Mouse (Mus musculus) urinary bladder, postnatal 10 days (tissue): ENCODE data around the gene Crispld2.

Source experiments
- DNase-seq: peaks from one replicate; pipeline ENCODE4 v3.0.0; 2022; ENCODE audit warnings: low spot score

The Crispld2 gene

DNA sequence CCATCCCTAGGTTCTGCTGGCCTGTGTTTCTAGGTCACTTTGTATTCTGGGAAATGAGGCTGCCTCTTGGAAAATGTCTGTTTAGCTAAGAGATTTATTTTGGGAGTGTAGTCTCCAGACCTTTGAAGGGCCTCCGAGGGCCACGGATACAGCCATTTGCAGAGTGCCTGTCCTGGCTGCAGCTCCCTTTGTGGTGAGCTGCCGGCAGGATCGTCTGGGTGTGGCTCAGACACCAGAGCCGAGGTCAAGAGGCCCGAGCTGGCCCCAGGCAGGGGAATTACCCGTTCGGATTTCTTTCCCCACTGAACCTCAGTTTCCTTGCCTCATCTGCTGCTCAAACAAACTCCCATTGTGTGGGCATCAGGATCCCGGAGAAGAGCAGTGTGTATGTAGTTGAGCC is 43.9 kb downstream of the Crispld2 start:
- no peak for DNase-seq

DNA sequence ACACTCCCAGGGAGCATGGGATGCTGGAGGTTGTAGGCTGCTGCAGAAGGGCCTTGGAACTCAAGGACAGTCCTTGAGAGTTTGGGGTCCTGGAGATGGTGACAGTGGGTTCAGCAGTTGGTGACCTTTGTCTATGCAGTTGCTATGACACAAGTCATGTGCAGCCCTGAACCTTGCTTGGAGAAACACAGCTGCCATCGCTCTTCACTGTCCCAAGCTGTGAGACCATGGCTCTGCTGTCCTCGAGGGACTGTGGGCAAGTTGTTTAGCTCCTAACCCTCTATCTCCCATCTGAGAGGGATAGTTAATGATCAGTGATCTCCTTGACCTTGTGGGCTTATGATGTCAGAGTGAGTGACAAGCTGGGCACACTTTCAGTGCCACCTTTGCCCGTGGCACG is 44.3 kb downstream of the Crispld2 start:
- DNase-seq: no peak

DNA sequence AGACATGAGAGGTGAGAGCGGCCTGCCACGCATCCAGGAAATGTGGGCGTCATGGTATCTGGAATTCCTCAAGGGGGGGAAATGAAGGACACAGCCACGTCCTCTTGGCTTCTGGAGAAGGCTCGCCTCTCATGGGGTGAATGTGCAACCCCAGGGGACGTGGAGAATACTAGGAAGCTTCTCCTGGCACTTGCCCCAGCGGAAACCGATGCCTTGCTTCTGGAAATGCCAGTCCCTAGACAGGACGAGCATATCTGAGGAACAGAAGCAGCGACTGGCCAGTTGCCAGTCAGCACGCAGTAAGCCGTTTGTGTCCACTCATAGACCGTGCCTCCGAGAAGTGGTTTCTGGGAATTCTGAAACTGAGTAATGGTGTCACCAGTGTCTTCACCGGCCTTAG is 45.0 kb downstream of the Crispld2 start:
- DNase-seq: no peak

DNA sequence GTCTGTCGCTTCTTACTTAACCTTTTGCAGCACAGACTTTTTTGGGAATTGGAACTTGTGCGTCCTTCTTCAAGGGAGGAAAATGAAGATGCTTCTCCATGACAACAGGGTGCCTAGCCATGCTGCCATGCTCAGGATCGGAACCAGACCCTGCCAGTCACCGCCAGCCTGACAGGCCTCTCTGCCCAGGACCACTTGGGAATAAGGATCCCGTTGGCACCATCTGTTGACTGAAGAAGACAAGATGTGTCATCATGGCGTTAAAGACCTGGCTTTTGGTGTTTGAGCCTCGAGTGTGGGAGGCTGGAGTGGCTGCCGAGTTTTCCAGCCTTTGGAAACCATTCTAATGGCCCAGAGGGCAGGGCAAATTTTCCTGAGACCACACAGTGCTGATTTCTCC is 45.4 kb downstream of the Crispld2 start:
- DNase-seq: no peak

DNA sequence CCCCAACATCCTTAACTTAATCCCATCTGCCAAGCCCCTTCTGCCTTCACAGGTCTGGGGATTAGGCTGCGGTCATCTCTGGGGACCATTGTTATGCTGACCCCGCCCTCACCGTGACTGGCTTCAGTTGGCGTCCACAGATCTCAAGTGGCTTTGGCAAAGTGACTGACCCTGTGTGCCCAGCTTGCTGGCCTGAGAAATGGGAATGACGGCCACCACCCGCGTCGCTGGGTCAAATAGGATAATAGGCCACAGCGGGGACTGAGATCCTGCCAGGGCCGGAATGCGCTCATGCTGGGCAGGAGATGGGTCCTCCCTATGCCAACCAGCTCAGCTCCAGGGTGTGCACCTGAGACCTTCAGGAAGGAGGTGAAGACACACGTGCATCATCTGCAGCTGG is 46.5 kb downstream of the Crispld2 start:
- DNase-seq: no peak

DNA sequence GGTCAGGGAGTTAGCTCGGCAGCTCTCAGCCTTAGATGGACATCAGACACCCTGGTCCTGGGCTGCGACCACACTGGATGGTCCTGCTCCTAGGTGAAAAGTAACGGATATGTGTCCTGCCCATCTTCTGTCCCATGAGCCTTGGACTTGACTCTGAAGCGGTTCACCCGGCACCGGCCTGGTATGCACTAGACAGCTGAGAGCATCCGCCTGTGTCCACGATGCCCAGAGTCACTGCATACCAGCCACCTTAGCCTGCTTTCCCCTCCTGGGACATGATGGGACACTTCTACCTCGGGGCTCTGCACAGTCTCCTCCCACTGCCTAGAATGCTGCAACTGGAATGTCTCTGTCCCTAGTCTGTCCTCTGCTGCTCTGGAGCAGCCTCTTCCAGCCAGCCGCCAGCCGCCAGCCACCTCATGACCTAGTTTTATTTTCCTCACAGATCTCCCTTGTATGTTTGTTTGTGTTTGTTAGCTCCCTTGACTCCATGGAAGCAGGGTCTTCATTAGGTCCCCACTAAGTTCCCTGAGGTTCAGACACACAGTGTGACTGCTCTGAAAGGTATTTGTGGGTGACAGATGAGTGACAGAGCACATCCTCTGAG is 47.2 kb downstream of the Crispld2 start:
- DNase-seq: no peak

DNA sequence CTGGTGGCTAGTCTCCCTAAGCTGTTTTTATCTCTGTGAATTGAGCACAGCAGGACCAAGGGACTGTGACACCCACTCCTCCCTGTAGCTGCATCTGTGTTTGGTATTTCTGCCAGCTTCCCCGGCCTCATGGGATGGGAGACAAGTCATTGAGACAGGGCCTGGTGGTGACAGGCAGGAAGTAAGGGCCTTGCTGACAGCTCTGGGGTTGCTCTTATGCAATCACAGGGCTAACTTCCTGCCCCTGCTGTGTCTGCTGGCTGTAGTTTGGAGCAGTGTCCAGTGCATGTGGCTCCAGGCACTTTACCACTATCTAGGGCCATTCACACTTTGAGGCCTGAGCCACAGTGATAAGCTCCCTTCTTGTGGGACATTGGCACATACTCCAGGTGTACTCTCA is 48.6 kb downstream of the Crispld2 start:
- no peak for DNase-seq

DNA sequence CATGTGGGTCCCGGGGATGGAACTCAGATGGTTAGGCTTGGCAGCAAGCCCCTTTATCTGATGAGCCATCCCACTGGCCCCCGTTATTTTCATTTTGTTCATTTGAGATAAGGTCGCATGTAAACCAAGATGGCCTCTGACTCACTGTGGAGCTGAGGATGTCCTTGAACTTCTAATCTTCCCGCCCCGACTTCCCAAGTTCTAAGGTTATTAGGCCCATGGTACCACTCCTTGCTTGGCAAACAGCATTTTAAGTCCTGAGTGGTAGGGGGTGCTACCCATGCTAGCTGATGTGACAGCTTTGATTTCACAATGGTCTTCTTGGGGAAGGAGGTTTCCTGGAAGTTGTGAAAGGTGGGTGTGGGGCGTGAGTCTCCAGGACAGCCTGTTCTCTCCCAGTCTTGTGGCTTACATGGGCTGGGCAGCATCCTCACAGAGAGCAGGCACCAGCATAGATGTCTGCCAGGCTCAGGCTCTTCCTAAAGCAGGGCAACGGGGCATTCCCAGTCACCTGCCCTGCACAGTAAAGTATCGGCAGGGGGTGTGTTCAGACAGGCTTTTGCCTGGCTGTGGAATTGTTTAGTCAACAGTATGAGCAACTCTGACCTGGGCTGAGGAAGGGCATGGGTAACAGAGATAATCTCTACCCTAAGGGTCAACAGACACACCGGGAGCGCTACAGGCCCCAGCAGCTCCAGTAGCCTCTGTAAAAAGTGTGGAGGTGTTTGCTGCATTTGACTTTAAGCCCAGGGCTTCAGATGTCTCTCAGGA is 50.5 kb downstream of the Crispld2 start:
- DNase-seq: no peak

DNA sequence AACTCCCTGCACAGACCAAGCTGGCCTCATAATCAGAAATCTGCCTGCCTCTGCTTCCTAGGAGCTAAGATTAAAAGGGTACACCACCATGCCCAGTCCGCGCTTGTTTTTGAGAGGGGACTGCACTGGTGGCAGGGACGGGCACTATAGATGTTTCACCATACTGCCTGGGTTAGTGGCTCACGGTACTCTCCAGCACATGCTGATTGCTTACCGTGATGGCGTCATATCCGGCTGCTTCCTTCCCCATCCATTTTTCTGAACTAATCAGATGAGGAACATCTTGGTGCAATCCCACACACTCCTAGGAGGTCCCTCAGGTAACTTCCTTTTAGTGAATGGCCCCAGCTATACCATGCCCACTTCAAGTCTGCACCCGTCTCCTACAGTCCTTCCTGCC is 52.7 kb downstream of the Crispld2 start:
- DNase-seq: no peak

DNA sequence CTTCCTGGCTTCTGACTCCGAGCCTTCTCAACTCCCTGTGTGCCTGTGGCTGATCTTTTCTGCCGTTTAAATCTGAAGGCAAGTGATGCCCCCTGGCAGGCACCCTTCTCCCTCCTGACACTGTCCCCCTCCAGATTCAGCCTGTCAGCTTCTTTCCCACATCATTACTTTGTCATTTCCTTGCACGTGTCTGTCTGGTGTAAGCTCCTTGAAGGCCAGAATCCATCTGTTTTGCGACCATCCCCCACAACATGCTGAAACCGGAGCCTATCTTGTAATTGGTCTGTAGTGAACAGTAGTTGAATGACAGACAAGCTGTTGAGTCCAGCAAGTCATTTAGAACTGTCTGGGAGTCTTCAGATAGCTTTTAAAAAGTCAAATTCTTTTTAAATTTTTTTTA is 53.2 kb downstream of the Crispld2 start:
- no peak for DNase-seq

DNA sequence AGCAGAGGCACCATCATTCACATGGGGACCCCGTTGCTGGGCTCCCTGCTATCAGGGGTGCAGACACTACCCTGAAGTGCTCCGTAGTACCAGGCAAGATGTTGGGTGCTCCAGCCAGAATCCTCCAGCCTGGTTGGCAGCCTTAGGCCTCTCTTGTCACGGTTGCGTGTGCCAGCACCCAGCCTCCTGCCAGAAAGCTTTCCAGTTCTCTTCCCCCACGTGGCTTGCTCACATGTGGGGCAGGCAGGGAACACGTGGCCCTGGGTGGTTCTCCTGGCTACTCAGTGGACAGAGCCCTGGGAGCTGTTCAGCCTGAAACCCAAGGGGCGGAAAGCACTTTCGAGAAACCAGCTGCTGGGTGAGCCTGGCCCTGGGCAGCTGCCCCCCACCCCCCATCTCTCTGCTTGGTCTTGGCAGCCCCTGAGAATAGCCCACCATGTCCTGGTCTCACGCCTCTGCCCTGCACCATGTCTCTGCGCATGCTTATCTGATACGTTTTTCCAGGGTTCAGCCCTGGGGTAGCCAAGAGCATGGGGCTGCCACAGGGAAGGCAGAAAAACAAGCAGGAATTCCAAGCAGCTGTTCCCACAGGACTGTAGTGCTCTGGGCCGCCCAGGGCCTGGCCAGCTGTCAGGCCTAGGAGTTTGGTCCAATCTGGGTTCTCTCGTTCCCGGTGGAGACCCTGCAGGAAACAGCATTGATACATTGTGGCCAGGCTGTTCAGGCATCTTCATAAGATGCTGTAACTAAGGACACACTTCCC is 54.2 kb downstream of the Crispld2 start:
- DNase-seq: peak; percentile 36

DNA sequence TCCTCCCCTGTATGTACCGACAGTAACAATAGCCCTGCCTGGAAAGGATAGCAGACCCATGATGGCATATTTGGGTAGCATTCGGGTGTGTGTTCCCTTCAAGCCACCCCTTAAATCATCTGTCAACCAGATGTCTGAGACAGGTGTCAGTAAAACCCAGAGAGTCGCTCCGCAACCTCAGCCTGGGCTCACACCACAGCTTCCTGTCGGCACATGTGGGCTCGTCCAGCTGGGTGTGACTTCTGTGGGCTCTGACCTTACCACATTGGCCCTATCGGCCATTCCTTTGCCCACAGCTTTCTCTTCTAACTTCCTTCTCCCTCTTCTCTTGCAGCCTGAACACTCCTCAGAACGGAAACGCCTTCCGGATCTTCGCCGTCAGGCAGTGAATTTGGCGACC is 57.7 kb downstream of the Crispld2 start:
- no peak for DNase-seq

DNA sequence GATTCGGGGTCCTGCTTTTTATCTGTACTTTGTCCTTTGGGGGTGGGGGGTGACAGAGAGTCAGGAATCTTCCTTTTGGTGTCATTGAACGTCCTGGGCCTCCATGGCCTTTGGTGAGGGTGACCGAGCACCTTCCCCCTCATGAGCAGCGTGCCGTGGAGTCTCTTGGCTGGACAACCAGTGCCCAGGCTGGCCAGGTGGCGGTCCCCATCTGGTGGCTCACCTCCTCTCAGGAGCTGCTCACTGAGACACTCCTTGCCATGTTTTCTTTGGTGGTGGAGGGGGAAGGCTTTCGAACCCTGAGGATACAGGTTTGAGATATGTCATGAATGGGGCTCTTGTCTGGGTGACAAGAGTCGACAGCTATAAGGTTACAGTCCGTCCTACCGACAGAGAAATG is 58.1 kb downstream of the Crispld2 start:
- DNase-seq: no peak

DNA sequence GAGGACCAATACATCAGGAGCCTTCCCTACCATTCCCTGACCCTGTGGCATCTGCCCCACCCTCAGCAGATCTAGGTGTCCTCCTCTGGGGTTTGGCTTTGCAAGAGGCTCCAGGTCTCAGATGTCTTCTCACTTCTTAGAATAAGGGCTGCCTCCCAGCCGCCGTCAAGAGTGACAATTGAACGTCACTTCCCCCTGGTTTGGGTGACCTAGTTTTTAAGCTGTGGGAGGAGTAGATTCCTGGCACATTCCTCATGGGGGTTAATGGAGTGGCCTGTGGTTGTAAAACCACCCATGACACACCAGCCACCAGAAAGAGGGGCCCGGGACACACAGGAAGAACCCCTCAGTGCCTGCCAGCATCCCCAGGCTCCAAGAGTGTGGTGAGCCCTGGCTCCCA is 58.8 kb downstream of the Crispld2 start:
- no peak for DNase-seq

DNA sequence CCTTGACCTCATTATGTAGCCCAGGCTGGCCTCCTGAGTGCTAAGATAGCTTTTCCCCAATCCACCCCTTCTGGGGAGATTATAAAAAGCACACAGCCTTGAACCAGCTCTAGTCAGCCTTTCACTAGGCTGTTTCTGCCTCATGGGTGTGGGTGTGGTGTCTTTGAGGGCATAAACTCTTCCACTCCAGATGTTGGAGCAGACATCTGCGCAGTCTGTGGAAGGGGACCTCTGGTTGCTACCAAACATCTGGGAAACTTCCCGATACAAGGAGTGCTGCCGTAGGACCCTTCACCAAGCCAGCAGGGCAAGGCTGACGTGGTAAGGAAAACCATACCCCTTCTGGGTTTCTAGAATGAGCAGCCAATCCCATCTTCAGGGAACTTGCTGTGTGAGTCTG is 59.7 kb downstream of the Crispld2 start:
- DNase-seq: no peak

DNA sequence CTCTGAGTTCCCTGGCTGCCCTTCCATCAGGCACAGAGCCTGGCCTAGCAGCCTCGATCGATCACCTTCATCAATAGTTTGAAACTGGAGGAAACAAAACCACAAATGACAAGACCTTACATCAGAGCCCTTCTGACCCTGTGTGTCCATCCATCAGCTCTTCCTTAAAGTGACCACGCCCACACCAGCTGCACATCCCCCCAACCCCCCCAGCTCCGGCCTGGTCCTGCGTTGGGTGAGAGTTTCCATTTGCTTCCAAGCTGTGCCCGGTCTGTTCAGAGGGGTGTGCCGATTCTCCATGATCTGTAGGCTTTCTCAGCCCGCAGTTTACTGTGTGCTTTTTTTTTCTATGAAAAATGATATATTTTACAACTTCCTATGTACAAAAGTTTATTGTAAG is 60.1 kb downstream of the Crispld2 start:
- DNase-seq: no peak

DNA sequence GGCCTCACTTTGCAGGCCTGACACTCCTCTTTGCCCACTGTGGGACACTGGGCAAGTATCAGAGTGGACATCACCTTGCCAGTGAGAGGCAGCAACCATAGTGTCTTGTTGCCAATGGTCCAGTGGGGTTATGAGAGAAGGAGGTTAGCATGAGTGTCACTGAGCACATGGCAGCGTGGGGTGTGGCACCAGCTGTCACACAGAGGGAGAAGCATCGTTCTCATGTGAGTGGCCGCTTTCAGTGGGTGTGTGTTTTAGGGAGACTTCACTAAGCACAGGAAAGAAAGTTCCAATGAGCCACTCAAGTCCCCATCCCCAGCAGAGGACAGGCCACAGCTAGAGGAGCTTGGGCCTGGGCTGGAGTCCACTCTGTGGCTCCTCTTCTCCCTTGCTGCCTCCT is 62.6 kb downstream of the Crispld2 start:
- no peak for DNase-seq

DNA sequence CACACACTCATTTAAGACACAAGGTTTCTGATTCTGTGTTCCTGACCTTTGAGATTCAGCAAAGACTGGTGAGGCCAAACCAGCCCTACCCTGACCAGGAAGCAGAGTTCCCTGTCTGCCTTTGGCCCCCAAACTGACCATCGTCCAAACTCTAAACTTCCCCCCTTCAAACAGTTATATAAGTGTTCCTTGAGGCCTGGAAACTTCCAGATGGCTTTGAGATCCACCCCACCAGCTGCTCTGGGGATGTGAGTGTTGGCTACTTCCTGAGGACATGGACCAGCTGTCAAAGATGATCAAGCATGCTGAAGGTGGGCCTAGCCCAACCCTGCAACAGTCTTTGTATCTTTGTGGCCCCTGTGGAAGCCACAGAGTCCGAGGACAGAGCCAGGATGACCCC is 64.8 kb downstream of the Crispld2 start:
- DNase-seq: no peak

DNA sequence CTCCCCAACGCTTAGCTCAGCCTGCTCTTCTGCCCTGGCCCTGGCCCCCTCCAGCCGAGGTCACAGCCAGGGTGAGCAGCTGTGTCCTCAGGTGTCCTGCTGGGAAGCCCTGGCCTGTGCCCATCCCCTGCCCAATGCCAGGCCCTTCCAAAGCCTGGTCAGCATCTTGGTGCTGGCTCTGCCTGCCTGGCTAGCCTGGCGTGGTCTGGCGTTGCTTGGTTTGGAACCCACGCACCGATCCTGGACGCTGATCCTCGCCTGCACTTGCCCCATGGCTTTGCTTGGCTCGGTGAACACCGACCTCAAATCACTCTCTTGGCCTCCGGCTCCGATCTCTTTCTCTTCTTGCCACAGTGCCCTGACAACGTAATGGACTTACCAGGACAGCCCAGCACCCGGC is 70.5 kb downstream of the Crispld2 start:
- DNase-seq: no peak

DNA sequence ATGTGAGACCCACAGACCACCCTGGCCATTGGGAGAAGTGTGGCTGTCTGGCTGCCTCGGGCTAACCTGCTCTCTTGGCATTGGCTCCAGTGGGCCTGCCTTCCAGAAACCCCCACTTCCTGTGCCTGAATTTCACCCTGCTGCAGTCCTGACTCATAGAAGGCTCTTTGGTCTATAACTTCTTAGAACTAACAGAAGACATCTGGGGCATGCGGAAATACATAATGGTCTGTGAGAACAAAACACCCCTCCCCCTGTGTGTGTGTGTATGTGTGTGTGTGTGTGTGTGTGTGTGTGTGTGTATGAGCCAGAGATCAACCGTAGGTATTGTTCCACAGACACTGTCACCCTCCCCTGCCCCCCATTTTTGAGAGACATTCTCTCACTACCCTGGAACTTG is 71.1 kb downstream of the Crispld2 start:
- DNase-seq: no peak

DNA sequence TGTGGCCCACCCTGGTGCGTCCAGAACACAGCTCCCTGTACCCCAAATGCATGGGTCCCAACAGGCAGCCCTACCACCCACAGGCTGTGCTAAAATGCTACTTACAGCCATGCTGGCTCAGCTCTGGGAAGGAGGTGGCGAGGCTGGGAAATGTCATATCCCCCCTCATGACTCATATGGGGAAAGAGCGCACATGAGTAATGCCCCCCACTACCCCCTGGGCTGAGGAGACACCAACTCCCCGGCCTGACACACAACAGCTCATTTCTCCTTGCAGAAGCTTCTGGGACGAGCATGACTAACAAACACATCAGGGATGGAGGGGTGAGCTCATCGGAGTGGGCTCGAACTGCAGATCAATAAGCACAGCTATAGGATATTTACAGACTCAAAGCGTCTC is 73.4 kb downstream of the Crispld2 start:
- no peak for DNase-seq

DNA sequence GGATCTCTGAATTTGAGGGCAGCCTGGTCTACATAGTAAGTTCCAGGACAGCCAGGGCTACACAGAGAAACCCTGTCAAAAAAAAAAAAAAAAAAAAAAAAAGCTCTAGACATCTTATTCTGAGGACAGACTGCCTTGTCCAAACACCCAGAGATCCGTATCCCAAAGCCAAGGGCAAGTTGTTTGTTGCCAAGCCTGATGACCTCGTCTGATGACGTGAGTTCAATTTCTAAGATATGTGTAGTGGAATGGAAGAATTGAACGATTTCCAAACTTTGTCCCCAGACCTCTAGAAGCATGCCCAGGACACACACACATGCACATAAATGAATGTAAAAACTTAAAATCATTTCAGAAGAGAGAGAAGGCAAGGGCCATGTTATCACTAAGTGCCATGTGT is 74.0 kb downstream of the Crispld2 start:
- DNase-seq: no peak

DNA sequence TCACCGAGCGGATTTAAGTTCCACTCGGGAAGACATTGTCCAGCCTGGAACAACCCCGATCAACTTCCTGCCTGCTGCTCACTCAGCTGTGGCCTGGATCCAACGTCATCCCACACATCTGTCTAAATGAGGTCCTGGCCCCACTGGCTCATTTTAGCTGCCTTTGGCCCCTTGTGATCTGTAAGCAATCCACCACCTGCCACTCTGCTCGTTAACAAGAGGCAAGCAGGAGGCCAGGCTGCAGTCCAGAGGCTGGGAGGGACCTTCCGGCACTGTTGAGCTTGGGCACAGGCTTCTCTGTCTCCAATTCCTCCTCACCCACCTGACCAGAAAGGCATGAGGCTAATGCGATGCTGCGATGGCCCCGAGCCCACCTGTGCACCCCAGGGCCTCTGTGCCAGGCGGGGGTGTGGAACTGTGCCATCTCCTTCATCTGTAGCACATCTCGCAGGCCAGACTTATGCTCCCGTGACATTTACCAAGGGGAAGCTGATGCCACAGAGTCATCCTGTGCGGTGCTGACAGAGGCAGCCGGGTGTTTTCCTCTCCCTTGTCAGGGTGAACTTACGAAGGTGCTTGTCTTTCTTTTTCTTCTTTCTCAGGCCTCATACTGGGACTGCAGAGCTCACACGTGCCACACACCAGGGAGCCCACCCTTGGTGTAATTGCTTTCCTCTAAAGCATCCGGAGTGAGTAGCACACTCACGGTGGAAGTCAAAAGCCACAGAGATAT is 75.9 kb downstream of the Crispld2 start:
- no peak for DNase-seq
